Mouse (Mus musculus) heart, embryonic 11.5 days (tissue): ENCODE results near the gene Myocd. TPM values are rescaled to one million over a fixed set of nuclear protein-coding genes. Genes with fewer than 3 reads are reported as not detected.
A peak's percentile ranks its signal among the peaks of the same experiment; 100 is the strongest.

ENCODE experiments used
- ATAC-seq: fragments of 200-750 bp; cut with Nextera tagmentation; replicated peaks from 2 replicates; pipeline ENCODE4 v1.8.0; 2017; ENCODE audit warnings: moderate library complexity; ENCODE audit not compliant: insufficient number of reproducible peaks, low FRiP score, low TSS enrichment
- H3K27ac ChIP-seq: fragments of 300-500 bp; sonication (generic); 2 replicates; pipeline ENCODE4 v1.5.1; 2014; ENCODE audit warnings: mild to moderate bottlenecking, low read depth, low read length
- H3K27me3 ChIP-seq: fragments of 300-500 bp; sonication (generic); 2 replicates; pipeline ENCODE4 v1.6.1; 2014; ENCODE audit warnings: mild to moderate bottlenecking, low read length, mixed read lengths; ENCODE audit not compliant: control insufficient read depth, insufficient read depth
- H3K36me3 ChIP-seq: fragments of 300-500 bp; sonication (generic); 2 replicates; pipeline ENCODE4 v1.6.1; 2014; ENCODE audit warnings: mild to moderate bottlenecking, low read length, moderate library complexity, mixed read lengths; ENCODE audit not compliant: control insufficient read depth, insufficient read depth
- H3K4me1 ChIP-seq: fragments of 300-500 bp; sonication (generic); 2 replicates; pipeline ENCODE4 v1.6.1; 2014; ENCODE audit warnings: low read length; ENCODE audit not compliant: control insufficient read depth, insufficient read depth
- H3K4me2 ChIP-seq: fragments of 300-500 bp; sonication (generic); 2 replicates; pipeline ENCODE4 v1.6.1; 2014; ENCODE audit warnings: mild to moderate bottlenecking, moderate library complexity
- H3K4me3 ChIP-seq: fragments of 300-500 bp; sonication (generic); 2 replicates; pipeline ENCODE4 v1.5.1; 2014; ENCODE audit warnings: low read depth, low read length
- H3K9ac ChIP-seq: fragments of 300-500 bp; sonication (generic); 2 replicates; pipeline ENCODE4 v1.6.1; 2014; ENCODE audit warnings: mild to moderate bottlenecking, low read depth, low read length, moderate library complexity
- H3K9me3 ChIP-seq: fragments of 300-500 bp; sonication (generic); replicated peaks from 2 replicates; pipeline ENCODE4 v1.6.1; 2016; ENCODE audit warnings: low read length; ENCODE audit not compliant: control insufficient read depth
- WGBS: fragments of 180-500 bp; shearing (Covaris S2); extraction: QIAGEN DNeasy Blood & Tissue Kit; methylation state at CpG from one replicate; pipeline ENCODE4 v1.1.7; 2014; ENCODE audit not compliant: insufficient replicate concordance; 5-methylcytosine and 5-hydroxymethylcytosine counted together
- polyA plus RNA-seq: library from polyadenylated mRNA; unstranded; fragments of >200 nt; fragmentation: Nextera tagmentation; extraction: Ambion mirVana; gene quantifications from 2 replicates; pipeline ENCODE4 v1.2.1, GENCODE M21; 2014

Myocd gene
- polyA plus RNA-seq, 1 experiment from 2014 or later: 66.4 TPM

DNA sequence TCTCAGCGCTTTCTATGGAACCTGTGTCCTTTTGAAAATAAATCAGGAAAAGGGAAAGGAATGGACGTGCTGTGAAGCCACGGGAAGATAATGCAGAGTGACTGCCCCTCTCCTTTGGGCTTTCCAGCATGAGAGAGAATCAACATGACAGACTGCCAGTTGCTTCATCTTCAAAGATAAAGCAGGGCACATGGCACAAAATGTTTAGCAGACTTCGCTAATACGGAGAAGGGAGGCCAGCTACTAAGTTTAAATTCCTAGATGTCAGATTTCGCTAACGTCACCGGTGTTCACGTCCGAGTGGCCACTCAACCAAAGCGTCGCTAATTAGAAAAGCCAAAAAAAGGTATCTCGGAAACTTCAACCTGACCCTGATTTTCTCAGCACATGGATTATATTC, 65.1 kb downstream of the Myocd start:
- H3K4me3 ChIP-seq: no peak overlapping the region
- no peak for ATAC-seq
- peak overlapping the region; percentile 18; the same call in 1 of the 2 replicates for H3K4me2 ChIP-seq
- no peaks in the 10 kb centered on the region for H3K27me3 ChIP-seq
- peaks cover 50% of the 10 kb centered on the region for H3K4me1 ChIP-seq
- peaks cover 9% of the 10 kb centered on the region for H3K36me3 ChIP-seq
- no peak overlapping the region; the same call in 1 of the 2 replicates for H3K9ac ChIP-seq
- 38% methylated on average over 13 of the region's 13 CpGs for WGBS
- peak overlapping the region; percentile 69 for H3K27ac ChIP-seq
- H3K9me3 ChIP-seq: no peaks in the 10 kb centered on the region

DNA sequence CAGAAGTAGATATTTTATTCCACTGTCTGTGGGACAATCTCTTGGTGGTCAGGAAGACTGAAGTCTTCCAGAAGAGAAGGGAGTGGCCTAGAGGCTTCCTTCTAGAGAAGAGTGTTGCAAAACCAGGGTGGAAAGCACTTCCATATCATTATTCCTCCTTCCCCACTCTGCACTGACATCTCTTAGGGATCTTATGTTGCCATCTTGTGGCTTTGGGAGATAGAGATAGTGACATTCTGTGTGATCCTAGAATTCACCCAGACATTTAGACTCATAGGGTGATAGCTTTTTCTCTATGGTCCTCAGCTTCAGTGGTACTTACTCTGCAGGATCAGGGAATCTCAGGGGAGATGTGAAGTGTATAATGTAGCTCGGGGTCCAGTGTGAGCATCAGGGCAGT, 66.8 kb downstream of the Myocd start:
- ATAC-seq: no peak
- H3K27me3 ChIP-seq: no peaks in the 10 kb centered on the region
- WGBS: 80% methylated on average over 1 of the region's 1 CpGs
- H3K36me3 ChIP-seq: peaks cover 11% of the 10 kb centered on the region
- H3K4me2 ChIP-seq: no peak overlapping the region
- 0 out of 2 replicates have a peak overlapping the region, but pooled peaks have one; percentile 15 for H3K27ac ChIP-seq
- no peak overlapping the region for H3K9ac ChIP-seq
- no peak overlapping the region for H3K4me3 ChIP-seq
- H3K4me1 ChIP-seq: peaks cover 35% of the 10 kb centered on the region
- H3K9me3 ChIP-seq: no peaks in the 10 kb centered on the region

DNA sequence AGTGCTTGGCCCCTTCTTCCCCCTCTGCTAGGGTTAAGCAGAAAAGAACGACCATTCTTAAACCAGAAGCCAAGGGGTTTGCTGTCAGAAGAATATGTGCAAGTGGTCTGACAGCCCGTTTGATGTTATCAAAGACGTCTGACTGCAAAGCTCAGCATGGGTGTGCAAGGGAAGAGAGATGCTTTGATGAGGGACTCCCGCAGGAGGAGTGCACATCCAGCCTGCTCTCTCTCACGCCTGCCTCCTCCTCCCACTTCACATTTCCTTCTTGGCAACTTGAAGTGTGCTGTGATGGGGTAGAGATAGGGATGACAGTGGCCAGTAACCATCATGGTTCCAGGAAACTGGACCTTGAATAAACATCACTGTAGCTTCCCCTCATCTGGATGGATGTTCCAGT, 67.6 kb downstream of the Myocd start:
- Histone ChIP-seq H3K4me1 (peaks cover 27% of the 10 kb centered on the region), H3K36me3 (peaks cover 11% of the 10 kb centered on the region), H3K9me3 (no peaks in the 10 kb centered on the region), H3K4me2 (no peak overlapping the region), H3K9ac (no peak overlapping the region), H3K4me3 (no peak overlapping the region), H3K27me3 (no peaks in the 10 kb centered on the region), H3K27ac (peak overlapping the region; percentile 54; the same call in 1 of the 2 replicates)
- no peak for ATAC-seq
- 10% methylated on average over 5 of the region's 5 CpGs for WGBS

DNA sequence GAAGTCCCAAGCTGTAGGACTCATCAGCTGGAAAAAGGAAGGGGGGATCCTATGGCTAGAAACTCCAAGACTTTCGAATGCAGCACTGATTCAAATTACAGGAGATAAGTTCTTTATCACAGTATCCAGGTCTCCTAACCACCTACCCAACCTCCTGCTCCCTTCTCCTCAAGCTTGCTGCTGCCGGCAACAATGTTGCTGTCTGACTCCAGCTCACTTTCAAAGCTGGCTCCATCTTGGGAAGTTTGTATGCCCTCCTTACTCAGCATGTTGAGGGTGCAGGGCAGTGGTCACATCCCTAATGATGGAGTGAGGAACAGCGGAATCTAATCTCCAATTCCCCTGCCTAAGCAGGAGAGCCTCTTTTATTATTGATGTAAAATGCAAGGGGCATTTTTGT, 71.8 kb downstream of the Myocd start:
- no peak overlapping the region for H3K4me3 ChIP-seq
- H3K9me3 ChIP-seq: no peaks in the 10 kb centered on the region
- peaks cover 7% of the 10 kb centered on the region for H3K4me1 ChIP-seq
- H3K4me2 ChIP-seq: no peak overlapping the region
- H3K9ac ChIP-seq: no peak overlapping the region
- no peak for ATAC-seq
- 75% methylated on average over 3 of the region's 3 CpGs for WGBS
- peak overlapping the region; percentile 38; the same call in 1 of the 2 replicates for H3K27ac ChIP-seq
- peaks cover 12% of the 10 kb centered on the region for H3K36me3 ChIP-seq
- no peaks in the 10 kb centered on the region for H3K27me3 ChIP-seq

DNA sequence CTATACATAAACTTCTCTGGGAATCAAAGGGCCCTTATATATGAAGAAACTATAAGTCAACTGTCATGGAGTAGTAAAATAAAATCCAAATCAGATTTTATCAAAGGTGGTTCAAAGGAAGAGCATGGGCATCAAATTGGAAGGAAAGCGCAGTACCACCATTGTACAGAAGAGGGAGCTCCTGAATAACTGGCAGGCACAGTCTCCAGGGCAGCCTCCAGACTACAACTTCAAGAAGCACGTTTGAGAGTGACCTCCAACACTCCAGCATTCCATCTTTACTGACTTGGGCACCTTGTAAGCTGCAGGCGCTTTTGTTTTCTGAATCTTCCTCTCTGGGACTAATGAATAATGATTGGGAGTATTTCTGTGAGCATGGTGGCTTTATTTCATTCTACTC, 72.5 kb downstream of the Myocd start:
- Histone ChIP-seq H3K4me2 (no peak overlapping the region), H3K36me3 (peaks cover 12% of the 10 kb centered on the region), H3K27me3 (no peaks in the 10 kb centered on the region), H3K9me3 (no peaks in the 10 kb centered on the region), H3K9ac (no peak overlapping the region), H3K4me3 (no peak overlapping the region), H3K4me1 (peaks cover 5% of the 10 kb centered on the region), H3K27ac (peak overlapping the region; percentile 38; the same call in 1 of the 2 replicates)
- 7% methylated on average over 3 of the region's 3 CpGs for WGBS
- ATAC-seq: no peak

DNA sequence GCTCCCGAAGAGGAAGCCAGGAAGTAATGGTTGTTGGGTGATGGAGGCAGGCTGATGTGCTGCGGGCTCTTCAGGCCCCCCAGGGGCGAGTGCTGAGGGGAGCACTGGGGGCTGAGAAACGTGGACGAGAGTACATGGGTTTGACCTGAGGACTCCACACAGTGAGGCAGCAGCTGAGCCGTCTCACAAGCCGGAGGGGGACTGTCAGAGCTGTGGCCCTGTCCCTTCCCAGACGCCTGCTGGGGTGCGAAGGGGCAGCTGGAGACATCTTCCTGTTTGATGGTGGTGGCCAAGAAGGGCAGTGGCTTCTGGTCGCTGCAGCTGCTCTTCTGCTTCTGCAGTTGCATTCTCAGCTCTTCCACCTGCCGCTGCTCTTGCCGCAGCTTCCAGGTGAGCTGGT, 82.8 kb downstream of the Myocd start:
- 74% methylated on average over 12 of the region's 12 CpGs for WGBS
- no peak overlapping the region for H3K4me2 ChIP-seq
- no peak for ATAC-seq
- H3K27ac ChIP-seq: no peak overlapping the region
- no peaks in the 10 kb centered on the region for H3K27me3 ChIP-seq
- no peaks in the 10 kb centered on the region for H3K9me3 ChIP-seq
- H3K36me3 ChIP-seq: peaks cover 7% of the 10 kb centered on the region; the same call in 1 of the 2 replicates
- H3K9ac ChIP-seq: no peak overlapping the region
- no peak overlapping the region for H3K4me3 ChIP-seq
- H3K4me1 ChIP-seq: no peaks in the 10 kb centered on the region

DNA sequence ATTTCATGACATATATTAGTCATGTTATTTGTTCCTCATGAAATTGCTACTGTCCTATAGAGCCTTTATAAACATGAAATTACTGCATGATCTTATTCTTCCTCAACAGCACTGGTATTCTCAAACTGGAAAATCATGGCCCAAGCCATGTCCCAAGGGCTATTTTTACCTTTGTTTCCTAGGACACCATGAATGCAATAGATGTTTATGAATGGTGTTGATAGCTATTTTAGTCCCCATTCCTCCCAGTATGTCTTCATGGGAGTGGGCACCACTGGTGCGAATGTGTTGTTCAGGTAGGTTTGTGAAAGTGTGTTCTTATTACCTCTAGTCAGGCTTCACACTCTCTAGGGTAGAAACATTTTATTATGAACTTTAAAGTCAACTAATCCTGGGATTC, 84.7 kb downstream of the Myocd start:
- no peaks in the 10 kb centered on the region for H3K27me3 ChIP-seq
- no peak overlapping the region for H3K27ac ChIP-seq
- no peak overlapping the region for H3K4me3 ChIP-seq
- H3K9ac ChIP-seq: no peak overlapping the region
- no peak overlapping the region for H3K4me2 ChIP-seq
- ATAC-seq: no peak
- peaks cover 7% of the 10 kb centered on the region; the same call in 1 of the 2 replicates for H3K36me3 ChIP-seq
- H3K4me1 ChIP-seq: no peaks in the 10 kb centered on the region
- H3K9me3 ChIP-seq: no peaks in the 10 kb centered on the region
- WGBS: 71% methylated on average over 1 of the region's 1 CpGs

DNA sequence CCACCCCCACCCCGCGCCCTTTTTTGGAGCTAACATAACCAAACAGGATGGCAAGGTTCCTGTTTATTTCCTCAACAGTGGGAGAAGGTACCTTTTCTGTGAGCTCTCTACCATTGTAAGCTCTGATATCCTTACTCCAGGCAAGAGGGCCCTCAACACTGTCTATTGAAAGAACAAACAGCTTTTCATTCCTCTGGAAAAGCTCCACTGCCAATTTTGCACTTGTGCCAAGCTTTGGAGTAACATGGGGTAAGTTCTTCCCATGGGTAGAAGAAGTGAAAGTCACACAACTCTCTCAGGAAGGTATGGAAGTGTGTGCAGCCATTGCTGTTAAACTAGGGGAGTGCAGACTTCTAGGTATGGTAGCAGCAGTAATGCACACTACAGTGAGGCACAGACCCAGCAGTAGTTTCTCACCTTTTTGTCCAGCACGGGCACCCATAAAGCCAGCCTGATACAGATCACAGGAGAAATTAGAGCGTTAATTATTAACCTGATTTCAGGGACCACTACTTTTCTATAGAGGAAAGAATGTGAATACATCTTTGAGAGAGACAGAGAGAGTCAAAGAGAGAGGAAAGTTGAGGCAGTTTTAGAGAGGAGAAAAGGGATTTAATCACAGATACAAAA, 99.6 kb downstream of the Myocd start:
- no peaks in the 10 kb centered on the region for H3K36me3 ChIP-seq
- no peaks in the 10 kb centered on the region for H3K9me3 ChIP-seq
- 80% methylated on average over 4 of the region's 4 CpGs for WGBS
- ATAC-seq: no peak
- H3K4me1 ChIP-seq: 0 out of 2 replicates have a peak, but pooled peaks cover 5% of the 10 kb centered on the region
- 0 out of 2 replicates have a peak, but pooled peaks cover 2% of the 10 kb centered on the region for H3K27me3 ChIP-seq
- no peak overlapping the region for H3K4me2 ChIP-seq
- no peak overlapping the region for H3K9ac ChIP-seq
- no peak overlapping the region for H3K27ac ChIP-seq
- no peak overlapping the region for H3K4me3 ChIP-seq

DNA sequence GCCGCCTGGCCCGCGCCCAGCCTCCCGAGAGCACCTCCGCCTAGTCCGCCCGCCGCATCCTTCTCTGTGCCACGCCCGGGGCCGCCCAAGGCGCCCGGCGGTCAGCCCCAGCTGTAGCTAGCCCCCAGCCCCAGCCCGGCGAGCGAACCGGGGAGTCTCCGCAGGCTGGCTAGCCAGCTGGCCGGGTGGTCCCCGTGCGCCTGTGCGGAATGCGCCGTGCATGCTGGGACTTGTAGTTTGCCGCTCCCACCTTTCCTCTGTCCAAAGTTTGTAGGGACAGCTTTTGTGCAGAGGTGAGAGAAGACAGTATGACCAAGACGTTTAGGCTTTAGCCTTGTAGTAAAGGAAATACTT, 107.0 kb downstream of the Myocd start, which contains the start of gene Arhgap44:
Gene Arhgap44, minus strand, starts transcription at position 195 of the 354 bp plus-strand sequence.
- Histone ChIP-seq H3K27ac (no peak within 1 kb of the TSS), H3K4me3 (peak within 1 kb of the TSS; percentile 95), H3K36me3 (no peaks in the 10 kb centered on the region), H3K4me1 (peaks cover 9% of the 10 kb centered on the region; the same call in 1 of the 2 replicates), H3K27me3 (0 out of 2 replicates have a peak, but pooled peaks cover 2% of the 10 kb centered on the region), H3K9ac (peak within 1 kb of the TSS; percentile 86), H3K4me2 (peak within 1 kb of the TSS; percentile 97), H3K9me3 (no peaks in the 10 kb centered on the region)
- peak; percentile 55; the same call in 1 of the 2 replicates for ATAC-seq
- under 1% methylated on average over 27 of the region's 27 CpGs for WGBS
